Mouse (Mus musculus) lung, postnatal 36 days (tissue): Measurements from ENCODE around the gene Cebpz.

Source experiments
- DNase-seq: peaks from one replicate; pipeline ENCODE4 v3.0.0; 2022; ENCODE audit warnings: mixed read lengths

Gene Cebpz

DNA sequence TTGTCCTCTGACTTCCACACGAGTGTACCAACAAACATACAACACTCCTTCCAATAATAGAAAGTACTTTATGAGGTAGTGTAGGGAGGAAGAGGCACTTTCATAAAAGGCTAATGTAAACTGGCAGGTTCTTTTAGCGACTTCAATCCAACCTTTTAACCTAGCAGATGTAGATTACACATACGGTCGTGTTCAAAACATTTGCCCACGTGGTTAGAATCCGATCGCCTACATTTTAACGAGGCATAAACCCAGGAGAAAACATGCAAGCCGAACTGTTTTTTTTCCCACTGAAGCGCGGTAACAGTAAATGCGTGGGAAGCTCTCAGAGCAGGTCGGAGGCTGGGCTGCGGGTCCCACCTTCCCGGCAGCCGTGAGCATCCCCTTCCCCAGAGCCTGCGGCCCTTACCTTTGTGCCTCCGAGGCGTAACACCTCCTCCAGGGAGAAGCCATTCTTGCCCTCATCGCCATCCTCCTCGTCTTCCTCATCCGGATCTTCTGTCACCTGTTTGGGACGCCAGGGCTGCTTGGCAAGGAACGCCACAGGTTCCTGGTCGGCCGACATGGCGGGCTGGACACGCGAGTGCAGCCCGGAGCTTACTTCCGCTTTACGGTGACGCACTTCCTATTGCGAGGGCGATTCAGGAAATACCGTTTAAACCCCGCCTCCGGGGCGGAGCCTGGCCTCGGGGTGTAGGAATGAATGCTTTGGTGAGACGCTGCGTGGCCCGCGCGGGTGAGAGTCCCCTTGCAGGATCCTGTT is at the start of gene Cebpz, which contains the start of gene Ndufaf7:
Cebpz (minus strand) TSS at position 601 of the 763 bp plus-strand sequence.
Ndufaf7 (plus strand) TSS at position 671 of the 763 bp plus-strand sequence.
- peak; percentile 99 for DNase-seq

DNA sequence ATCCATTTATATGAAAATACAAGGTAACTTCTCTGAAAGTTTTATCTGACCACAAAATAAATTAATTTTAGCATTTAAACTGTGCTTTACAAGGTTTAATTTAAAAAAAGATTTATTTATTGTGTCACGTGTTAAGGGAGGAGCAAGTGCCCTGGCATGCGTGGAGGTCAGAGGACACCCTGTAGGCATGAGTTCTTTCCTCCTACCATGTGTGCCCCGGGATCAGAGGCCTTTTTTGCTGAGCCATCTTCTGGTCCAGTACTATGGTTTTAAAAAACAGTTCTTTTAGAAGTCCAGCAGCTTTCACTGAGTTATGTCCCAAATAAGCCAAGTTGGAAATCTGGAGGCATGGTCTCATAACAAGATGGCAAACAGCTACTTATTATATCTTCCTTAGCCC is 46.9 kb upstream of the Cebpz start:
- no peak for DNase-seq

GRCm38 (mm10) chr17:78983166-78983565 is 46.3 kb upstream of the Cebpz start:
- DNase-seq: no peak

DNA sequence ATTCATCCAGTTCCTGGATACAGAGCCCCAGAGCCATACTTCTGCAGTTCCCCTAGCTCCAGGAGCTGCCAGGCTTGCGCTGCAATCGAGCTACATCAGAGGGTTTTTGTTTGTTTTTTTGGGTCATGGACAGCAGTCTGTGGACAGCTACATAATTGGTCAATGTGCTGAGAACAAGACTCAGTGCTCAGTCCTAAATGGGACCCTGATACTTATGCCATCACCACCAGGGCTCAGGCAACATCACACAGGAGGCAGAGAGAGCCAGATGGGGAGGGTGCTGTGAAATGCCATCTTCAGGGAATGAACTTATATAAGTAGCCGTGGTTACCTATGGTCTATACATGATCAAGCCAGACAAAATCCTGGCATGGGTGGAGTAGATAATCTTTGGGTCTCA is 31.6 kb upstream of the Cebpz start:
- no peak for DNase-seq

DNA sequence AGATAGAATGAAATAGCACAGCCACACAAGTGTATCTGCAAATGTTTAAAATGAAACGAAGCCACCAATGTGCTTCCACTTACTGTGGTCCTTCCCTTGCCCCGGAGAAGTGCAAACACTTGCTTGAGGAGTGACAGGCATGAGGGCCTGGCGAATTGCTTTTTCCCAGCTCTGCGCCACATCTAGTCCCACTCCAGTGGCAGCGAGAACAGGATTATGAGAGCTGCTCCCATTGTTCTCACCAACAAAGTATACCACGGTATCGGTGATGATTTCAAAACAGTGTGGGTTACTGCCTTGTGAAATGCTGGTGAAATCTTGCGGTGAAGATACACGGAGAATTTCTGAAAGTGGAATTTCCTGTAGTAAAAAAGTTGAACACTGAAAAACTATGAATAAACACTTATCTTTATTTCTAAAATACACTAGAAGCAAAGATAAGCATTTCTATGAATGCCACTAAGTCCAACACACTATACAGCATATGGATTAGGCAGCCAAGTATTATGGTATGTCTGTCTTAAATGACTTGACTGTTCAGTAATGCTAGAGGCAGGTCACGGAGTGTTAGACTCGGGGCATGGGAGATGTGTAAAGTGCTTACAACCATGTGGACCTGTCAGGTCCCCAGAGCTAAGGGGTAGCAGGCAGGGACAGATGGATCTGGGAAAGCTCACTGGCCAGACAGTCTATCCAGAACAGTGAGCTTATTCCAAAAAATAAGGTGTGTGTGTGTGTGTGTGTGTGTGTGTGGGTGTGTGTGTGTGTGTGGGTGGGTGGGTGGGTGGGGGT is 29.4 kb upstream of the Cebpz start:
- DNase-seq: peak; percentile 59

- no peak for DNase-seq
Observed at GRCm38 (mm10) chr17:78964387-78964786, 27.5 kb upstream of the Cebpz start.

DNA sequence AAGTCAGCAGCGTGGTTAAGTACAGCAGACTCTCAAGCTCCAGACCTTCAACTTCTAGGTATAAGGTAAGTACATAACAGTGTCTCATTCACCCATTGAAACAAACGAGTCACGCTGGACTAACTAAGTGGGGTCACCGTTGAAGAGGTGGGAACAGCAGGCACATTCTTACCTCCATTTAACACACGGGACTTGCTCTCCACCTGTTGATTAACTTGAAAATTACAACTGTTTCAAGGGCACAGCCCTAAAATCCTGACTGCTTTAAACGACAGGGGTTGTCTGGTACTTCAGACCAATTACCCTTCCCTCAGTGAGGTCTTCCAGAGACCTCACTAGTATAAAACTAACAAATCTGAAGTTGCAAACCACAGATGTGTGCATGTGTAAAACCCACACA is 22.6 kb upstream of the Cebpz start:
- no peak for DNase-seq

DNA sequence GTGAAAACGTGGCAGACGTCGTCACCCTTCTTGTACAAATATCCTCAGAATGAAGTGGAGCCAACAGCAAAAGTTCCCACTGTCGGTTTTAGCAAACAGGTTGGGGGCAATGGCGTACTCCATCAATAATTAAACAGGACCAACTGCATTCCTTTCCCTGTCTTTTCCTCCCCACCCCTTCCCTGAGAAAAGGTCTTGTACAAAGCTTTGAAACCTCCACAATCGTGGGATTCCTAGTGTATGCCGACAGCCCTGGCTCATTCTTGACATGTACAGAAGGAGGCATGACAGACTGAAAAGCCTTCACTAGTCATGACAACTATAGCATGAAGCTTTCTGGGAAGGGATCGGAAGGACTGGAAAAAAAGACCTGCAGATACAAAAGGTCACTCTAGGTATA is 16.4 kb upstream of the Cebpz start:
- peak; percentile 16 for DNase-seq

GRCm38 (mm10) chr17:78952070-78952469 is 15.2 kb upstream of the Cebpz start:
- DNase-seq: no peak

DNA sequence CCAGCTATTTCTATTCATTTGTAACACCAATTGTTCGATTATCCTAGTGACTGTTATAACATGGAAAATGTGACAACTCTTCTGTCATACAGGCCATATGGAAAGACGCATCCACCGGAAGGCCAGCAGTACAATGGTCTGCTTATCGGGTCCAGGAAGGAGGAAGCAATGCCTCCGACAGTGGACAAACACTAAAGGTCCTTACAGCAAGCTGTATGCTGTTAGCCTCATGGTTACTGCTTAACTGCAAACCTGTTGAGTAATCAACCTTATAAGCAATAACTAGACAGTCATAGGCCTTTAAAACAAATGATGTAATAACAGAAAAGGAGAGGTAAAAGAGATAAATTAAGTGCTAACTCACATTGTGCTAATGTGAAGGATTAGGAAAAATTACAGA is 14.4 kb upstream of the Cebpz start:
- no peak for DNase-seq

GRCm38 (mm10) chr17:78942579-78942978 is 5.7 kb upstream of the Cebpz start:
- no peak for DNase-seq

DNA sequence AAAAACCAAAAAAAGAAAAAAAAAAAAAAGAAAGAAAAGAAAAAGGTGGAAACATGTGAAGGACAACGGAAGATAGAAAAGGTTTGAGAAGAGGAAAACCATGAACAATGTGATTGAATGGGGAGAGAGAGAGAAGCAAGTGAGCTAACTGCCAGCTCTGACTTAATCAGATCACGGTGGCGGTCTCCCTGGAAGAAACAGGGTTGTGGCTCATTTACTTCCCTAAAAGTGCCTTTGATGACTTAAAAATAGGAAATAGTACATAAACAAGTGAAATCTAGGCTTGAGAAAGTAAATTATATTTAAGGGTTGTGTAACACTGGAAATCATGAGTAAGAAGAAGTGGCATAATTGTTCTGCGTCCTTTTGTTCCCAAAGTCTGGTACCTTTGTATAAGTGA is 2.1 kb upstream of the Cebpz start:
- peak; percentile 37 for DNase-seq

GRCm38 (mm10) chr17:78937229-78937853 is 475 bp upstream of the Cebpz start:
- no peak for DNase-seq

GRCm38 (mm10) chr17:78935857-78936256 is 1.0 kb downstream of the Cebpz start:
- DNase-seq: no peak

- no peak for DNase-seq
Observed at GRCm38 (mm10) chr17:78917696-78918095, 19.2 kb downstream of the Cebpz start.

DNA sequence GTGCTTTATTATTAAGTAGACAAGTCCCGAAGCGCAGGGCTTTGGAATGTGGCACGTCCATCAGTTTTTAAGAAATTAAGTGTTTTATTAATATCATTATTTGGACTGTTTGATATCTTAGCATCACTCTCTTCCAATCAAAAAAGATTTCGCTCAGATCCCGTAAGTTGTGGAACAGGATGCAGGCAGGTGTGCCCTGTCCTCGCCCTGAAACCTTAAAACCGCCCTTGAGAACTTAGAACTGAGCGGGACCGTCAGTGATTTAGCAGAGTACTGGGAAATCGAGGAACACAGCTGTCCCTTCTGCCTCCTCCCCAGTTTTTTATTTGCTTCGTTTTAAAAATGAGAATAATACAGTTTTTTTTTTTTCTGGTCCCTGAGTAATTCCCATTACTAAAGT is 20.0 kb downstream of the Cebpz start:
- no peak for DNase-seq

GRCm38 (mm10) chr17:78916369-78916813 is 20.5 kb downstream of the Cebpz start, which contains the start of gene Cebpzos:
Gene Cebpzos (plus strand): TSS chr17:78916500.
- DNase-seq: peak; percentile 92

DNA sequence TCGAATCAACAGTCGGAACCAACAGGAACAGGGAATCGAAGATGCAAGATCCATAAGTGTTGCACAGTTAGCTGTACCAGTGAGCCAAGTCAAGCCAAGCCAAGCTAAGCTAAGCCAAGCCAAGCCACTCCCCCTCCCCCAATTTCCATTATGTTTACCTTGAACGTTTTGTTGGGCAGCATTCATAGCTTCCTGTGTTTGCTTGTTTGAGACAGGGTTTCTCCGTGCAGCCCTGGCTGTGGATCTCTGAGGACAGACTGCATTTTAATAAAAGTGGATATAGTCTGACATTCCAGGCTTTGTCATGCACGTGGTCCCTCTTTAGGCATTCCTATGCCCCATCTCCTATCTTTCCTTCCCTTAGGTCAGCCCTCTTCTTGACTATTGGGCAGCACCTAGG is 21.1 kb downstream of the Cebpz start:
- no peak for DNase-seq

DNA sequence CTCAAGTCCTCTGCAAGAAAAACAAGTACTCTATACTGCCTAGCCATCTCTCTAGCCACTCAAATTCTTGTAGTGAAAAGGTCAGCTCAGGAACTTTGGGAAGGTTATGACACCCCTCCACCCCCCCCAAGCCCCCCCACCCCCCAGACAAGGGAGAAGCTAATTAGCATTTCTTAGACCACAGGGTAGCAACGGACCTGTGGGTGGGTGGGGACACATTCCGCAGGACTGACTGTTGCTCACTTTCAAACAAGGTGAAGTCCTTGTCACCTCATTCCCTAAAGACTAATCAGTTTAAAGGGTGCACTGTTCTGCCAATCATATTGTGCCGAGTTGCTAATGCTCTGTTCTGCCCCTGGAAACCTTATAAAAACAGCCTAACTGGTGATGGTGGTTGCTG is 22.9 kb downstream of the Cebpz start:
- no peak for DNase-seq

DNA sequence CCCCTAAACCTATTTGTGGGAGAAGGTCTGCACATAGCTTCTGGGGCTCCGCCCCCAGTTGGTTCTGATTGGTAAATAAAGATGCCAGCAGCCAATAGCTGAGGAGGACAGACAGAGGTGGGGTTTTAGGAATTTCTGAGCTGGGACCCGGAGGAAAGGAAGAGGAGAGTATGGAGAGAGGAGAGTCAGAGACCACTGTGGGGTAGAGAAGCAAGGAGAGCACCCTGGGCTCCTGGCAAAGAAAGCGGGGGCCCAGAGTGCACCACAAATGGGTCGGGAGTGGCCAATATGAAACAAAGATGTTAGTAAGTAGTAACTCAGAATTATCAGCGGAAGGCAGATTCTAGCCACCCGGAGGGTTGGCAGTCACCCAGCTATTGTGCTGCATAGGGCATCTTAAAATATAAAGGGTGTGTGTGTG is 24.0 kb downstream of the Cebpz start:
- peak; percentile 17 for DNase-seq

GRCm38 (mm10) chr17:78909374-78909773 is 27.5 kb downstream of the Cebpz start:
- no peak for DNase-seq

DNA sequence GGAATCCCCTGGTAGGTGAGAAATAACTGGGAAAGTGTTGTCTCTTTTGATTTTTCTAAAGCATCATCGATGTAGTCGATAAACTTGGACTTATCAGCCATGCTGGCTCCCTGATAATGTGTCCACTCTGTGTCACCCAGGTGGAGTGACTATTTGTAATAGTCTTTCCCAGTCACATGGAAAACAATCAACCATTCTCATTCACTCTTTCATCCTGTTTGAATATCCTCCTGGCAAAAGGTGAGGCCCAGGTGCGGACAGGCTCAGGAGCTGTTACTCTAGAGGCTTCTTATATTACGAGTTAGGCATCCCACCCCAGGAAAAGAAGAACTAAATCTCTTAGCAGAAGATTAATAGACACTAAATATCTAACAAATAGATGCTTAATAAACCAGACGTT is 30.0 kb downstream of the Cebpz start, which contains the start of gene Sult6b1:
Sult6b1 (minus strand) TSS at position 101 of the 400 bp plus-strand sequence.
- no peak for DNase-seq

GRCm38 (mm10) chr17:78903158-78903557 is 33.7 kb downstream of the Cebpz start:
- no peak for DNase-seq
